Mouse (Mus musculus) forebrain, embryonic 14.5 days (tissue): ENCODE results near the gene Olfr648. TPM values are rescaled to one million over a fixed set of nuclear protein-coding genes. Genes with fewer than 3 reads are reported as not detected.
A peak's percentile ranks its signal among the peaks of the same experiment; 100 is the strongest.

Experiments
- ATAC-seq: fragments of 200-750 bp; cut with Nextera tagmentation; 2 replicates; pipeline ENCODE4 v1.8.0; 2017; ENCODE audit warnings: mild to moderate bottlenecking, moderate library complexity
- DNase-seq: peaks from one replicate; pipeline ENCODE4 v3.0.0-alpha.2; 2015; ENCODE audit warnings: low spot score
- H3K27ac ChIP-seq: fragments of 300-500 bp; sonication (generic); 2 replicates; pipeline ENCODE4 v1.5.1; 2014; ENCODE audit warnings: low read depth, mild to moderate bottlenecking, control low read depth, low read length, moderate library complexity
- H3K27me3 ChIP-seq: fragments of 300-500 bp; sonication (generic); replicated peaks from 2 replicates; pipeline ENCODE4 v1.6.1; 2014; ENCODE audit warnings: low read length, control low read depth, mixed read lengths; ENCODE audit not compliant: control insufficient read depth, insufficient read depth
- H3K36me3 ChIP-seq: fragments of 300-500 bp; sonication (generic); 2 replicates; pipeline ENCODE4 v1.6.1; 2014; ENCODE audit warnings: low read length, control low read depth; ENCODE audit not compliant: control insufficient read depth, insufficient read depth
- H3K4me1 ChIP-seq: fragments of 300-500 bp; sonication (generic); 2 replicates; pipeline ENCODE4 v1.6.1; 2014; ENCODE audit warnings: antibody characterized with exemption, low read length, control low read depth; ENCODE audit not compliant: control insufficient read depth, insufficient read depth
- H3K4me2 ChIP-seq: fragments of 300-500 bp; sonication (generic); 2 replicates; pipeline ENCODE4 v1.6.1; 2014; ENCODE audit warnings: mild to moderate bottlenecking, control low read depth, low read length
- H3K4me3 ChIP-seq: fragments of 300-500 bp; sonication (generic); 2 replicates; pipeline ENCODE4 v1.5.1; 2014; ENCODE audit warnings: low read depth, low read length, control low read depth
- H3K9ac ChIP-seq: fragments of 300-500 bp; sonication (generic); 2 replicates; pipeline ENCODE4 v1.6.1; 2014; ENCODE audit warnings: mild to moderate bottlenecking, low read length, control low read depth, moderate library complexity
- H3K9me3 ChIP-seq: fragments of 300-500 bp; sonication (generic); replicated peaks from 2 replicates; pipeline ENCODE4 v1.6.1; 2016; ENCODE audit warnings: low read length, control low read depth, mixed read lengths; ENCODE audit not compliant: control insufficient read depth
- WGBS: fragments of 180-500 bp; shearing (Covaris S2); extraction: QIAGEN DNeasy Blood & Tissue Kit; methylation state at CpG from one replicate; pipeline ENCODE4 v1.1.7; 2014; 5-methylcytosine and 5-hydroxymethylcytosine counted together
- polyA plus RNA-seq: library from polyadenylated mRNA; unstranded; fragments of >200 nt; fragmentation: Nextera tagmentation; extraction: Ambion mirVana; gene quantifications from 2 replicates; pipeline ENCODE4 v1.2.1, GENCODE M21; 2014

Olfr648 gene
- polyA plus RNA-seq, result 0.27 and 0.33 TPM in 2 replicates

- Histone ChIP-seq H3K9me3 (no peaks in the 10 kb centered on the region), H3K27ac (no peak within 1 kb of the TSS), H3K4me2 (no peak within 1 kb of the TSS), H3K36me3 (no peaks in the 10 kb centered on the region), H3K9ac (no peak within 1 kb of the TSS), H3K4me1 (no peaks in the 10 kb centered on the region), H3K27me3 (no peaks in the 10 kb centered on the region), H3K4me3 (no peak within 1 kb of the TSS)
- WGBS, result 88% methylated on average over 2 of the region's 2 CpGs
- no peak for DNase-seq
- ATAC-seq, result no peak
These were observed at the start of gene Olfr648 for GRCm38 (mm10) chr7:104183292-104183691. Gene Olfr648 (minus strand): TSS chr7:104183392.

GRCm38 (mm10) chr7:104231203-104231602 is 48.0 kb upstream of the Olfr648 start:
- Histone ChIP-seq H3K27ac (no peak overlapping the region), H3K4me2 (no peak overlapping the region), H3K4me3 (no peak overlapping the region), H3K36me3 (no peaks in the 10 kb centered on the region), H3K9me3 (no peaks in the 10 kb centered on the region), H3K4me1 (no peaks in the 10 kb centered on the region), H3K27me3 (no peaks in the 10 kb centered on the region), H3K9ac (no peak overlapping the region)
- ATAC-seq, result no peak
- WGBS, result 36% methylated on average over 2 of the region's 2 CpGs
- peak; percentile 1 for DNase-seq

- no peaks in the 10 kb centered on the region for H3K4me1 ChIP-seq
- peak within 1 kb of the TSS; percentile 13 for H3K4me3 ChIP-seq
- H3K36me3 ChIP-seq, result no peaks in the 10 kb centered on the region
- H3K4me2 ChIP-seq, result peak within 1 kb of the TSS; percentile 39
- WGBS, result 3% methylated on average over 37 of the region's 37 CpGs
- no peak within 1 kb of the TSS for H3K27ac ChIP-seq
- no peak within 1 kb of the TSS for H3K9ac ChIP-seq
- no peaks in the 10 kb centered on the region for H3K27me3 ChIP-seq
- peak; percentile 70 for ATAC-seq
- no peaks in the 10 kb centered on the region for H3K9me3 ChIP-seq
- peak; percentile 29 for DNase-seq
These were observed 35.7 kb upstream of the Olfr648 start, which contains the start of gene Trim6 for GRCm38 (mm10) chr7:104218701-104219569. Gene Trim6 (plus strand): TSS chr7:104218793.

- no peak overlapping the region for H3K4me2 ChIP-seq
- H3K4me3 ChIP-seq, result no peak overlapping the region
- H3K27ac ChIP-seq, result no peak overlapping the region
- DNase-seq, result no peak
- H3K36me3 ChIP-seq, result no peaks in the 10 kb centered on the region
- no peak overlapping the region for H3K9ac ChIP-seq
- WGBS, result 79% methylated on average over 2 of the region's 2 CpGs
- no peak for ATAC-seq
- no peaks in the 10 kb centered on the region for H3K9me3 ChIP-seq
- no peaks in the 10 kb centered on the region for H3K4me1 ChIP-seq
- no peaks in the 10 kb centered on the region for H3K27me3 ChIP-seq
These were observed 34.7 kb upstream of the Olfr648 start for GRCm38 (mm10) chr7:104217881-104218280.

- Histone ChIP-seq H3K27me3 (no peaks in the 10 kb centered on the region), H3K36me3 (no peaks in the 10 kb centered on the region), H3K4me2 (no peak overlapping the region), H3K4me1 (no peaks in the 10 kb centered on the region), H3K4me3 (no peak overlapping the region), H3K27ac (no peak overlapping the region), H3K9ac (no peak overlapping the region), H3K9me3 (no peaks in the 10 kb centered on the region)
- WGBS, result 42% methylated on average over 1 of the region's 1 CpGs
- ATAC-seq, result no peak
- DNase-seq, result no peak
These were observed 32.9 kb upstream of the Olfr648 start for GRCm38 (mm10) chr7:104216011-104216535.

GRCm38 (mm10) chr7:104206197-104206596 is 23.0 kb upstream of the Olfr648 start:
- 94% methylated on average over 7 of the region's 7 CpGs for WGBS
- no peak for ATAC-seq

GRCm38 (mm10) chr7:104199822-104200221 is 16.6 kb upstream of the Olfr648 start:
- peak; percentile 40; the same call in 1 of the 2 replicates for ATAC-seq

More at GRCm38 (mm10) chr7:104206197-104206596, 23.0 kb upstream of the Olfr648 start:
- Histone ChIP-seq H3K36me3 (no peaks in the 10 kb centered on the region), H3K4me2 (no peak overlapping the region), H3K4me3 (no peak overlapping the region), H3K27ac (no peak overlapping the region), H3K27me3 (no peaks in the 10 kb centered on the region), H3K9ac (no peak overlapping the region), H3K4me1 (no peaks in the 10 kb centered on the region), H3K9me3 (no peaks in the 10 kb centered on the region)
- no peak for DNase-seq

GRCm38 (mm10) chr7:104195885-104196284 is 12.7 kb upstream of the Olfr648 start, which contains the start of gene Olfr649:
Gene Olfr649 (minus strand): TSS chr7:104195985.
- H3K27me3 ChIP-seq, result no peaks in the 10 kb centered on the region
- H3K9ac ChIP-seq, result no peak within 1 kb of the TSS
- H3K4me1 ChIP-seq, result no peaks in the 10 kb centered on the region
- H3K27ac ChIP-seq, result no peak within 1 kb of the TSS
- no peak within 1 kb of the TSS for H3K4me2 ChIP-seq
- DNase-seq (no peak), ATAC-seq (no peak)
- no peaks in the 10 kb centered on the region for H3K9me3 ChIP-seq
- H3K36me3 ChIP-seq, result no peaks in the 10 kb centered on the region
- H3K4me3 ChIP-seq, result no peak within 1 kb of the TSS
- 87% methylated on average over 6 of the region's 6 CpGs for WGBS

More at GRCm38 (mm10) chr7:104199822-104200221, 16.6 kb upstream of the Olfr648 start:
- H3K27me3 ChIP-seq, result no peaks in the 10 kb centered on the region
- H3K4me1 ChIP-seq, result no peaks in the 10 kb centered on the region
- H3K9ac ChIP-seq, result no peak overlapping the region
- no peak overlapping the region for H3K4me2 ChIP-seq
- 6% methylated on average over 5 of the region's 5 CpGs for WGBS
- no peaks in the 10 kb centered on the region for H3K9me3 ChIP-seq
- DNase-seq, result peak; percentile 51
- H3K36me3 ChIP-seq, result no peaks in the 10 kb centered on the region
- no peak overlapping the region for H3K4me3 ChIP-seq
- H3K27ac ChIP-seq, result no peak overlapping the region

GRCm38 (mm10) chr7:104191275-104191674 is 8.1 kb upstream of the Olfr648 start:
- DNase-seq (no peak), ATAC-seq (no peak)
- Histone ChIP-seq H3K27ac (no peak overlapping the region), H3K27me3 (no peaks in the 10 kb centered on the region), H3K9me3 (no peaks in the 10 kb centered on the region), H3K4me1 (no peaks in the 10 kb centered on the region), H3K4me3 (no peak overlapping the region), H3K36me3 (no peaks in the 10 kb centered on the region), H3K4me2 (no peak overlapping the region), H3K9ac (no peak overlapping the region)
- 64% methylated on average over 9 of the region's 9 CpGs for WGBS
